Mouse (Mus musculus): ENCODE results near the gene Aldh3b3. TPM values are rescaled to one million over a fixed set of nuclear protein-coding genes. Genes with fewer than 3 reads are reported as not detected.
A peak's percentile ranks its signal among the peaks of the same experiment; 100 is the strongest.

The Aldh3b3 gene
- polyA plus RNA-seq, 1 experiment from 2014 or later = not detected

- H3K4me2 ChIP-seq (ENCODE audit: low read depth, low read length) = no peak overlapping the region
- no peaks in the 10 kb centered on the region for H3K36me3 ChIP-seq (ENCODE audit: control insufficient read depth, insufficient read depth, low read length)
- no peak overlapping the region for H3K4me3 ChIP-seq (ENCODE audit: low read depth, low read length)
- no peak overlapping the region for H3K9ac ChIP-seq (replicated peaks; ENCODE audit: low read depth, low read length)
- 0 out of 2 replicates have a peak, but pooled peaks cover 2% of the 10 kb centered on the region for H3K27me3 ChIP-seq (ENCODE audit: control insufficient read depth, insufficient read depth, low read length)
- ATAC-seq (ENCODE audit: low read depth) = no peak
- WGBS = 87% methylated on average over 9 of the region's 9 CpGs
- H3K27ac ChIP-seq (ENCODE audit: low read depth, low read length) = no peak overlapping the region
- H3K9me3 ChIP-seq (ENCODE audit: control insufficient read depth, low read length) = no peaks in the 10 kb centered on the region
- H3K4me1 ChIP-seq (ENCODE audit: control insufficient read depth, insufficient read depth, low read length) = no peaks in the 10 kb centered on the region
Measured at GRCm38 (mm10) chr19:3931716-3932115, 26.7 kb upstream of the Aldh3b3 start.

- Histone ChIP-seq H3K9me3 (ENCODE audit: control insufficient read depth, low read length) (no peaks in the 10 kb centered on the region), H3K4me3 (ENCODE audit: low read depth, low read length) (peak within 1 kb of the TSS; percentile 26), H3K4me1 (ENCODE audit: control insufficient read depth, insufficient read depth, low read length) (no peaks in the 10 kb centered on the region), H3K27ac (ENCODE audit: low read depth, low read length) (no peak within 1 kb of the TSS), H3K36me3 (ENCODE audit: control insufficient read depth, insufficient read depth, low read length) (no peaks in the 10 kb centered on the region), H3K4me2 (ENCODE audit: low read depth, low read length) (peak within 1 kb of the TSS; percentile 63), H3K9ac (replicated peaks; ENCODE audit: low read depth, low read length) (peak within 1 kb of the TSS; percentile 43), H3K27me3 (ENCODE audit: control insufficient read depth, insufficient read depth, low read length) (0 out of 2 replicates have a peak, but pooled peaks cover 2% of the 10 kb centered on the region)
- peak; percentile 66 for ATAC-seq (ENCODE audit: low read depth)
- WGBS = 7% methylated on average over 42 of the region's 42 CpGs
Measured at GRCm38 (mm10) chr19:3935032-3935895, 23.2 kb upstream of the Aldh3b3 start, which contains the start of gene Unc93b1. Gene Unc93b1, plus strand, starts transcription at chr19:3935186.

DNA sequence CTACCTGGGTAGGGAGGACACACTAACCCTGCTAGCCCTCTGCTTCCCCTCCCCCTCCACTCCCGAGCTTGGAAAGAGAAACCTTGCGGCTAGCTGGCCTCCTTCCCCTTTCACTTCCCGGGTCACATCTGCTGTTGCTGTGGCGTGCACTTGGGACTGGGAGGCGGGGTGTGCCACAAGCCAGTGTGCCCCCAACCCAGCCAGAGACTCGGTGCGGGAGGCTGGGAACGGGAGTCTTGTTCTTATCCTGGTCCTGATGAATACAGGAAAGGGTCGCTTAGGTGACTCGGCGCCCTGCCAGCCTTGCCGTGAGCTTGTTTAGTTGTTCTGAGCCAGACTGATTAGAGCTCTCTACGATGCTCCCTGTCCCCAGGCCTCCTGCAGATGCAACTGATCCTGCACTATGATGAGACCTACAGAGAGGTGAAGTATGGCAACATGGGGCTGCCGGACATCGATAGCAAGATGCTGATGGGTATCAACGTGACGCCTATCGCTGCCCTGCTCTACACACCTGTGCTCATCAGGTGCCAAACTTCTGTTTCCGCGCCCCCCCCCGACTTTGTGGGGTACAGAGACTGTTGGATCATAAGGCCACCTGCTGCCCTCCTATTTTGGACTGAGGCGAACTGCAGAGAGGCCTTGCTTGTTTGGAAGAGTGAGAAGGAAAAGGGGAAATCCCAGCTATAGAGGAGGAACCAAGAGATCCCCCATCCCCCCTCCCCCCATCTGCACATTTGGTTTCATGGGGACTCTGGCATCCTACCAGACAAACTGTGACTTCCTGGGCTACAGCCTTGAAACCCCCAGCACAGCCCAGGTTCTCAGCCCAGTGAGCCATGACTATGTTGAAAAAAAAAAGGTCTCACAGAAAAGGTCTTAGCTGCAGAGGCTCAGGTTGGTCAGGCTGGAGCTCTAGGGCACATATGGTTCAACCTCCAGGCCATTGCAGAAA lies 22.3 kb upstream of the Aldh3b3 start:
- Histone ChIP-seq H3K4me2 (ENCODE audit: low read depth, low read length) (peak overlapping the region; percentile 63), H3K36me3 (ENCODE audit: control insufficient read depth, insufficient read depth, low read length) (no peaks in the 10 kb centered on the region), H3K27me3 (ENCODE audit: control insufficient read depth, insufficient read depth, low read length) (0 out of 2 replicates have a peak, but pooled peaks cover 2% of the 10 kb centered on the region), H3K27ac (ENCODE audit: low read depth, low read length) (no peak overlapping the region), H3K9ac (replicated peaks; ENCODE audit: low read depth, low read length) (peak overlapping the region; percentile 43), H3K4me3 (ENCODE audit: low read depth, low read length) (peak overlapping the region; percentile 26), H3K9me3 (ENCODE audit: control insufficient read depth, low read length) (no peaks in the 10 kb centered on the region), H3K4me1 (ENCODE audit: control insufficient read depth, insufficient read depth, low read length) (no peaks in the 10 kb centered on the region)
- WGBS = 7% methylated on average over 22 of the region's 22 CpGs
- ATAC-seq (ENCODE audit: low read depth) = peak; percentile 38; the same call in 1 of the 2 replicates

DNA sequence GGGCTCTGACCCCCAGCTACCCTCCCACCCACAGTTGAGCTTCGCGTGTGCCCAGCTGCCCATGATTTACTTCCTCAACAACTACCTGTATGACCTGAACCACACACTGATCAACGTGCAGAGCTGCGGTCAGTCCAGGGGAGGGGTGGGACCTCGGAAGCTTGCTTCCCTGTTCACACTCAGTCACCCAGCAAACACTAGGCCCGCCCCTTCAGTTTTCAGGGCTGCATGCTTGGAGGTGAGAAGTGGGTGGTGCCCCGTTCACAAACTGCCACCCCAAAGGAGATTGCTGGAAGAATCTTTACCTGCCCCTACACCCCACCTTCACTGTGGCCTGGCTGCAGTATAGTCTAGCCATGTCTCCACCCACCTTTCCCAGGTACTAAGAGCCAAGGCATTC lies 16.1 kb upstream of the Aldh3b3 start:
- H3K27ac ChIP-seq (ENCODE audit: low read depth, low read length) = no peak overlapping the region
- WGBS = 80% methylated on average over 7 of the region's 7 CpGs
- H3K4me1 ChIP-seq (ENCODE audit: control insufficient read depth, insufficient read depth, low read length) = no peaks in the 10 kb centered on the region
- no peak overlapping the region for H3K4me2 ChIP-seq (ENCODE audit: low read depth, low read length)
- no peaks in the 10 kb centered on the region for H3K27me3 ChIP-seq (ENCODE audit: control insufficient read depth, insufficient read depth, low read length)
- H3K4me3 ChIP-seq (ENCODE audit: low read depth, low read length) = no peak overlapping the region
- H3K36me3 ChIP-seq (ENCODE audit: control insufficient read depth, insufficient read depth, low read length) = no peaks in the 10 kb centered on the region
- H3K9ac ChIP-seq (replicated peaks; ENCODE audit: low read depth, low read length) = no peak overlapping the region
- no peak for ATAC-seq (ENCODE audit: low read depth)
- no peaks in the 10 kb centered on the region for H3K9me3 ChIP-seq (ENCODE audit: control insufficient read depth, low read length)

DNA sequence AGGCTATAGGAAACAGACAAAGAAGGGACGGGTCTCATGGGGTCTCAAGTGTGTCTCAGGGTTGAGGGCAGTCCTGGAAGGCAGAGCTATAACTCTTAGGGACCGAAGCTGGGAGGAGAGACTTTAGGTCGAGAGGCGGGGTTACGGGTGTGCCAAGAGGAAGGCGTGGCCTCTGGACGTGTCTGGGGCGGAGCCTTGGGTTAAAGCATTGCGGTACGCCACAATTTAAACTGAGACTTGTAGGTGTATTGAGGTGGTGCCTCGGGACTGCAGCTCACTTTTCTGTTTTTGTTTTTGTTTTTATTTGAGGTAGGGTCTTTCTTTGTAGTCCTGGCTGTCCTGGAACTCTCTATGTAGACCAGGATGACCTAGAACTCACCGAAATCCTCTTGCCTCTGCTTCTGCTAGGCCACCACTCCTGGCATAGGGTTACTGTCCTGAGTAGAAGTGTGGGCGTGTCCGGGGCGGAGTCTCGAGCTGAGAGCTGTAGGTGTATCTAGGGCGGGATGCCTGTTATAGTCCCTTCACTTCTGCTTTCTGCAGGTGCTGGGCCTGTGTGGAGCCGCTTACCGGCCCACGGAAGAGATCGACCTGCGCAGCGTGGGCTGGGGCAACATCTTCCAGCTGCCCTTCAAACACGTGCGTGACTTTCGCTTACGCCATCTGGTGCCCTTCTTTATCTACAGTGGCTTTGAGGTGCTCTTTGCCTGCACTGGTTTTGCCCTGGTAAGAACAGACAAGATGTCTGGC lies 15.3 kb upstream of the Aldh3b3 start:
- Histone ChIP-seq H3K27me3 (ENCODE audit: control insufficient read depth, insufficient read depth, low read length) (no peaks in the 10 kb centered on the region), H3K4me2 (ENCODE audit: low read depth, low read length) (no peak overlapping the region), H3K27ac (ENCODE audit: low read depth, low read length) (no peak overlapping the region), H3K9me3 (ENCODE audit: control insufficient read depth, low read length) (no peaks in the 10 kb centered on the region), H3K9ac (replicated peaks; ENCODE audit: low read depth, low read length) (no peak overlapping the region), H3K36me3 (ENCODE audit: control insufficient read depth, insufficient read depth, low read length) (no peaks in the 10 kb centered on the region), H3K4me3 (ENCODE audit: low read depth, low read length) (no peak overlapping the region), H3K4me1 (ENCODE audit: control insufficient read depth, insufficient read depth, low read length) (no peaks in the 10 kb centered on the region)
- WGBS = 17% methylated on average over 27 of the region's 27 CpGs
- no peak for ATAC-seq (ENCODE audit: low read depth)

DNA sequence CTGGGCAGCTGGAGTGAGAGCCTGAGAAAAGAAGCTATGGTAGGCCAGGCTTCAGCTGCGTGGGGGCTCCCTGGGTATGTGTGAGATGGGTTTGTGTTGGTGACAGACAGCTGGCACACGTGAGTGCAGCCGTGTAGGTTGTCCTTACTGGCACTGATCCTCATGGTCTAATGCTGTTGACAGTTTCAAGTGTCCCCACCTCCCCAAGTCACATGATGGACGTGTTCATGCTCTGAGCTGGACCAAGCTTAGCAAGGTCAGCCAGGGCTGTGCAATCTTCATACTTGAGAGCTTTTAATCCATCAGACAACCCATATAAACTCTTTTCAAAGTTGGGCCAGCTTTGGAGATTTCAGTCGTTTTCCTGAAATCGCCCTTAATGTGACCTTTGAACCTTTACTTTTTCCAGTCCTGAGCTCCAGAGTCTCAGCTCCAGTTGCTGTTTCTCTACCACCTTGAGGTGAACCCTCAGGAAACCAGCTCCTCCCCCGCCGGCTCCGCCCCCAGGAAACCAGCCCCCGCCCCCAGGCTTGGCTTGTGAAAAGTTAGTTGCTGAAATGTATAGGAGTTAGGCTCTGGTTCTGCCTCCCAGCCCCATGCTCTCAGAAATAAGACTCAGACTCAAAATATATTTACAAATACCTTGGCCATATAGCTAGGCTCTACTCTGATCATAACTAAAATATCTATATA lies 12.4 kb upstream of the Aldh3b3 start:
- H3K27me3 ChIP-seq (ENCODE audit: control insufficient read depth, insufficient read depth, low read length) = no peaks in the 10 kb centered on the region
- H3K9me3 ChIP-seq (ENCODE audit: control insufficient read depth, low read length) = no peaks in the 10 kb centered on the region
- H3K27ac ChIP-seq (ENCODE audit: low read depth, low read length) = no peak overlapping the region
- WGBS = 39% methylated on average over 10 of the region's 10 CpGs
- H3K4me1 ChIP-seq (ENCODE audit: control insufficient read depth, insufficient read depth, low read length) = no peaks in the 10 kb centered on the region
- no peak for ATAC-seq (ENCODE audit: low read depth)
- no peak overlapping the region for H3K9ac ChIP-seq (replicated peaks; ENCODE audit: low read depth, low read length)
- no peaks in the 10 kb centered on the region for H3K36me3 ChIP-seq (ENCODE audit: control insufficient read depth, insufficient read depth, low read length)
- no peak overlapping the region for H3K4me3 ChIP-seq (ENCODE audit: low read depth, low read length)
- no peak overlapping the region for H3K4me2 ChIP-seq (ENCODE audit: low read depth, low read length)

- 24% methylated on average over 2 of the region's 2 CpGs for WGBS
- H3K9ac ChIP-seq (replicated peaks; ENCODE audit: low read depth, low read length) = no peak overlapping the region
- no peak overlapping the region for H3K4me3 ChIP-seq (ENCODE audit: low read depth, low read length)
- no peaks in the 10 kb centered on the region for H3K27me3 ChIP-seq (ENCODE audit: control insufficient read depth, insufficient read depth, low read length)
- H3K36me3 ChIP-seq (ENCODE audit: control insufficient read depth, insufficient read depth, low read length) = no peaks in the 10 kb centered on the region
- no peaks in the 10 kb centered on the region for H3K9me3 ChIP-seq (ENCODE audit: control insufficient read depth, low read length)
- H3K27ac ChIP-seq (ENCODE audit: low read depth, low read length) = no peak overlapping the region
- no peak overlapping the region for H3K4me2 ChIP-seq (ENCODE audit: low read depth, low read length)
- peak; percentile 83; the same call in 1 of the 2 replicates for ATAC-seq (ENCODE audit: low read depth)
- H3K4me1 ChIP-seq (ENCODE audit: control insufficient read depth, insufficient read depth, low read length) = no peaks in the 10 kb centered on the region
Measured at GRCm38 (mm10) chr19:3946715-3947114, 11.7 kb upstream of the Aldh3b3 start.

DNA sequence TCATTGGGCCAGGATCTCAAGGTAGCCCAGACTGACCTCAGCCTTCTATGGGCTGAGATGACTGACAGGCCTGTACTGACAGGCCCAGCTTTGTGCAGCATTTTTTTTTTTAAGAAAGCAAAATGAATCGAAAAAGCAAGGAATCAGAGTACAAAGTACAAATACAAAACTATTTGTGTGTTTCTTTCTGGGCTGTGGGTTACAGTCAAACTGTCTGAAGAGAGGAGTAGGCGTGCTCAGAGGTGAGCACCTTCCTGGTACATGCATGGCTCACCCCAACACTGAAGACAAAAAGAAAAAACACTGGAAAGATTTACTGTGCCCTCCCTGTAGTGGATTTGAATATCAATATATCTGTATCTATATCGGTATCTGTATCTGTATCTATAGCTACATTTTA lies 10.6 kb upstream of the Aldh3b3 start:
- H3K4me1 ChIP-seq (ENCODE audit: control insufficient read depth, insufficient read depth, low read length) = no peaks in the 10 kb centered on the region
- H3K27ac ChIP-seq (ENCODE audit: low read depth, low read length) = no peak overlapping the region
- H3K4me2 ChIP-seq (ENCODE audit: low read depth, low read length) = no peak overlapping the region
- no peak overlapping the region for H3K9ac ChIP-seq (replicated peaks; ENCODE audit: low read depth, low read length)
- no peaks in the 10 kb centered on the region for H3K27me3 ChIP-seq (ENCODE audit: control insufficient read depth, insufficient read depth, low read length)
- no peak for ATAC-seq (ENCODE audit: low read depth)
- no peaks in the 10 kb centered on the region for H3K9me3 ChIP-seq (ENCODE audit: control insufficient read depth, low read length)
- H3K36me3 ChIP-seq (ENCODE audit: control insufficient read depth, insufficient read depth, low read length) = no peaks in the 10 kb centered on the region
- WGBS = 88% methylated on average over 3 of the region's 3 CpGs
- H3K4me3 ChIP-seq (ENCODE audit: low read depth, low read length) = no peak overlapping the region

Data from neural tube, embryonic 14.5 days (tissue).